Comparison of ENCODE assay signal across 9 mouse cellular contexts in genomic region chr6:85410771-85411273, GRCm38 (mm10). TPM values are rescaled to one million over a fixed set of nuclear protein-coding genes. Genes with fewer than 3 reads are reported as not detected.
DNase-seq lines count a peak whose midpoint lies in the region; ATAC-seq lines count a peak whose summit lies in the region.
"Had no signal": no experiment of that assay in that cellular context is flagged by ENCODE, and none has a peak within 500 bp of the region (broad histone marks: within the 10 kb centered on the region; RNA-seq: fewer than 3 reads in every experiment).

No protein-coding gene starts in this region.

- H3K27me3 ChIP-seq in embryonic facial prominence, embryonic 10.5 days (replicated peaks; ENCODE audit: low read depth, poor library complexity, severe bottlenecking) = peaks cover 51% of the 10 kb centered on the region
- H3K27me3 ChIP-seq in heart, embryonic 10.5 days (ENCODE audit: insufficient read depth, poor library complexity, severe bottlenecking) = peaks cover 60% of the 10 kb centered on the region
- H3K27me3 ChIP-seq in liver, embryonic 15.5 days = peaks cover 55% of the 10 kb centered on the region
- peaks cover 20% of the 10 kb centered on the region for H3K27me3 ChIP-seq in neural tube, embryonic 14.5 days (ENCODE audit: control insufficient read depth, insufficient read depth, low read length)

- peak; percentile 25 for ATAC-seq in liver, embryonic 15.5 days (ENCODE audit: insufficient read depth)
- ATAC-seq in neural tube, embryonic 14.5 days (ENCODE audit: low read depth) = peak; percentile 88

- H3K9ac ChIP-seq in liver, embryonic 15.5 days = no peak overlapping the region
- no peak overlapping the region for H3K9ac ChIP-seq in neural tube, embryonic 14.5 days (replicated peaks; ENCODE audit: low read depth, low read length)

- 9% methylated on average over 13 of the region's 13 CpGs for WGBS in embryonic facial prominence, embryonic 10.5 days
- 12% methylated on average over 13 of the region's 13 CpGs for WGBS in heart, embryonic 10.5 days
- WGBS in liver, embryonic 15.5 days (ENCODE audit: insufficient replicate concordance) = 6% methylated on average over 13 of the region's 13 CpGs
- 12% methylated on average over 13 of the region's 13 CpGs for WGBS in neural tube, embryonic 14.5 days

- H3K27ac ChIP-seq in embryonic facial prominence, embryonic 10.5 days (replicated peaks) = no peak overlapping the region
- no peak overlapping the region for H3K27ac ChIP-seq in heart, embryonic 10.5 days
- H3K27ac ChIP-seq in liver, embryonic 15.5 days (replicated peaks) = no peak overlapping the region
- H3K27ac ChIP-seq in neural tube, embryonic 14.5 days (ENCODE audit: low read depth, low read length) = no peak overlapping the region

- H3K9me3 ChIP-seq in embryonic facial prominence, embryonic 10.5 days = no peaks in the 10 kb centered on the region
- no peaks in the 10 kb centered on the region for H3K9me3 ChIP-seq in heart, embryonic 10.5 days
- H3K9me3 ChIP-seq in liver, embryonic 15.5 days (replicated peaks) = no peaks in the 10 kb centered on the region
- H3K9me3 ChIP-seq in neural tube, embryonic 14.5 days (ENCODE audit: control insufficient read depth, low read length) = no peaks in the 10 kb centered on the region

- peaks cover 9% of the 10 kb centered on the region for H3K4me1 ChIP-seq in embryonic facial prominence, embryonic 10.5 days
- H3K4me1 ChIP-seq in heart, embryonic 10.5 days = peaks cover 8% of the 10 kb centered on the region; the same call in 1 of the 2 replicates
- peaks cover 6% of the 10 kb centered on the region; the same call in 1 of the 2 replicates for H3K4me1 ChIP-seq in liver, embryonic 15.5 days (replicated peaks)
- no peaks in the 10 kb centered on the region for H3K4me1 ChIP-seq in neural tube, embryonic 14.5 days (ENCODE audit: control insufficient read depth, insufficient read depth, low read length)

- DNase-seq in B cell, adult 2 months = peak; percentile 15 to 30
- peak; percentile 69 for DNase-seq in WW6 (ENCODE audit: low read depth, low spot score)
- peak; percentile 86 for DNase-seq in embryonic facial prominence, embryonic 10.5 days (ENCODE audit: low spot score)
- peak; percentile 88 for DNase-seq in heart, embryonic 10.5 days (ENCODE audit: low spot score)
- peak; percentile 54 for DNase-seq in kidney, adult 9 months
- DNase-seq in spleen, adult 18-20 months = no peak

- no peaks in the 10 kb centered on the region for H3K36me3 ChIP-seq in embryonic facial prominence, embryonic 10.5 days (replicated peaks)
- H3K36me3 ChIP-seq in heart, embryonic 10.5 days = no peaks in the 10 kb centered on the region
- H3K36me3 ChIP-seq in liver, embryonic 15.5 days (replicated peaks) = no peaks in the 10 kb centered on the region
- H3K36me3 ChIP-seq in neural tube, embryonic 14.5 days (ENCODE audit: control insufficient read depth, insufficient read depth, low read length) = no peaks in the 10 kb centered on the region

- no peak overlapping the region for H3K4me2 ChIP-seq in liver, embryonic 15.5 days
- H3K4me2 ChIP-seq in neural tube, embryonic 14.5 days (ENCODE audit: low read depth, low read length) = no peak overlapping the region

- peak overlapping the region; percentile 8; the same call in 1 of the 2 replicates for H3K4me3 ChIP-seq in embryonic facial prominence, embryonic 10.5 days
- H3K4me3 ChIP-seq in heart, embryonic 10.5 days = no peak overlapping the region
- no peak overlapping the region for H3K4me3 ChIP-seq in liver, embryonic 15.5 days (replicated peaks)
- H3K4me3 ChIP-seq in neural tube, embryonic 14.5 days (ENCODE audit: low read depth, low read length) = no peak overlapping the region

RNA-seq across cellular contexts. Expression of gene Noto, which starts 12.9 kb away (rescaled TPM):
- polyA plus RNA-seq in embryonic facial prominence, embryonic 10.5 days (2016; fragmentation: Nextera tagmentation; extraction: Ambion mirVana) = not detected in 2 replicates
- not detected in 2 replicates for polyA plus RNA-seq in heart, embryonic 10.5 days (2016; fragmentation: Nextera tagmentation; extraction: Ambion mirVana)
- not detected in 2 replicates for polyA plus RNA-seq in liver, embryonic 15.5 days (2015; fragmentation: Nextera tagmentation; extraction: Ambion mirVana)
- polyA plus RNA-seq in neural tube, embryonic 14.5 days (2014; fragmentation: Nextera tagmentation; extraction: Ambion mirVana) = not detected in 2 replicates
- polyA plus RNA-seq: large intestine, adult 2 months had no signal

RNA-seq across cellular contexts. Expression of gene Smyd5, which starts 21.0 kb away (rescaled TPM):
- polyA plus RNA-seq in embryonic facial prominence, embryonic 10.5 days (2016; fragmentation: Nextera tagmentation; extraction: Ambion mirVana) = 87.6 and 91.0 TPM in 2 replicates
- 64.4 and 81.8 TPM in 2 replicates for polyA plus RNA-seq in heart, embryonic 10.5 days (2016; fragmentation: Nextera tagmentation; extraction: Ambion mirVana)
- 20.1 and 21.4 TPM in 2 replicates for polyA plus RNA-seq in liver, embryonic 15.5 days (2015; fragmentation: Nextera tagmentation; extraction: Ambion mirVana)
- 58.8 and 67.0 TPM in 2 replicates for polyA plus RNA-seq in neural tube, embryonic 14.5 days (2014; fragmentation: Nextera tagmentation; extraction: Ambion mirVana)

RNA-seq across cellular contexts. Expression of gene Rab11fip5, which starts 36.4 kb away (rescaled TPM):
- 2.3 and 3.6 TPM in 2 replicates for polyA plus RNA-seq in embryonic facial prominence, embryonic 10.5 days (2016; fragmentation: Nextera tagmentation; extraction: Ambion mirVana)
- polyA plus RNA-seq in heart, embryonic 10.5 days (2016; fragmentation: Nextera tagmentation; extraction: Ambion mirVana) = 9.0 and 23.0 TPM in 2 replicates
- polyA plus RNA-seq in liver, embryonic 15.5 days (2015; fragmentation: Nextera tagmentation; extraction: Ambion mirVana) = 0.86 and 1.3 TPM in 2 replicates
- 15.6 and 20.5 TPM in 2 replicates for polyA plus RNA-seq in neural tube, embryonic 14.5 days (2014; fragmentation: Nextera tagmentation; extraction: Ambion mirVana)

RNA-seq across cellular contexts. Expression of gene Cct7, which starts 40.5 kb away (rescaled TPM):
- 784 and 818 TPM in 2 replicates for polyA plus RNA-seq in embryonic facial prominence, embryonic 10.5 days (2016; fragmentation: Nextera tagmentation; extraction: Ambion mirVana)
- polyA plus RNA-seq in heart, embryonic 10.5 days (2016; fragmentation: Nextera tagmentation; extraction: Ambion mirVana) = 563 and 665 TPM in 2 replicates
- 260 and 270 TPM in 2 replicates for polyA plus RNA-seq in liver, embryonic 15.5 days (2015; fragmentation: Nextera tagmentation; extraction: Ambion mirVana)
- polyA plus RNA-seq in neural tube, embryonic 14.5 days (2014; fragmentation: Nextera tagmentation; extraction: Ambion mirVana) = 595 and 603 TPM in 2 replicates

RNA-seq across cellular contexts. Expression of gene Pradc1, which starts 40.9 kb away (rescaled TPM):
- 29.1 and 30.4 TPM in 2 replicates for polyA plus RNA-seq in embryonic facial prominence, embryonic 10.5 days (2016; fragmentation: Nextera tagmentation; extraction: Ambion mirVana)
- 38.9 and 48.2 TPM in 2 replicates for polyA plus RNA-seq in heart, embryonic 10.5 days (2016; fragmentation: Nextera tagmentation; extraction: Ambion mirVana)
- polyA plus RNA-seq in liver, embryonic 15.5 days (2015; fragmentation: Nextera tagmentation; extraction: Ambion mirVana) = 25.7 and 26.8 TPM in 2 replicates
- polyA plus RNA-seq in neural tube, embryonic 14.5 days (2014; fragmentation: Nextera tagmentation; extraction: Ambion mirVana) = 21.4 and 23.0 TPM in 2 replicates

Comparison
In these comparisons a context has a peak if more than half of its experiments do, and no peak if none do; other contexts are left out.
1. DNase-seq: peak in B cell, adult 2 months (2 of 2), WW6 (single experiment), embryonic facial prominence, embryonic 10.5 days (single experiment), heart, embryonic 10.5 days (single experiment) and kidney, adult 9 months (single experiment); none in spleen, adult 18-20 months (0 of 2).